Mouse (Mus musculus): ENCODE results near the gene Rab11fip4. TPM values are rescaled to one million over a fixed set of nuclear protein-coding genes. Genes with fewer than 3 reads are reported as not detected.

The Rab11fip4 gene
- total RNA-seq, 1 experiment, result 13.6 TPM

DNA sequence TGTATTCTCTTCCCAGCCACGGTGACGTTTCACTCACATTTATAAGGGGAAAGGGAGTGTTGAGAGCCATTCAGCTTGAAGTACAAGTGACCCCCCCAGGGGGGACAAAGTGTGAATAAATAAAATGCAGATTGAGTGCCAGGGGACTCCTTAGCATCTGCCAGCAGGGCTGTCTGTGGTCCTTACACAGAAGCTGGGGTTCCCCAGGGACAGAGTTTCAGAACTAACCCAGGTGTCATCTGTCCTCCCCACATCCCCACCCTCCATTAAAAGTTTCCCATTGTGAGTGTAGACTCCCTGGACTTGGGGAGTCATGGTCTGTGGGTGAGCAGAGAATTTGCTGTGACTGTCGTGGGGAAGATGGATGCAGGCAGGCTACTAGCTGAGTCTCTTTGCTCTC lies 90.8 kb downstream of the Rab11fip4 start:
- no peaks in the 10 kb centered on the region for H3K9me3 ChIP-seq (ENCODE audit: control insufficient read depth, insufficient read depth, low read depth, low read length)
- H3K4me3 ChIP-seq (ENCODE audit: insufficient read depth in 1 of 2, low read depth in 1 of 2, low read length in 2 of 2, poor library complexity in 1 of 2, severe bottlenecking in 1 of 2), result no peak overlapping the region
- in situ Hi-C loops (cut with MboI; ENCODE audit: low sequenced_read_pairs in 2 of 2, unreplicated experiment in 2 of 2), result loop anchor here in 1 of 2 experiments (10.0 kb wide), 1 partner anchor 97 kb away; no protein-coding TSS in a partner anchor
- H3K36me3 ChIP-seq (ENCODE audit: control insufficient read depth, insufficient read depth, low read length, poor library complexity, severe bottlenecking), result peaks cover 6% of the 10 kb centered on the region; the same call in 1 of the 2 replicates
- H3K4me1 ChIP-seq (ENCODE audit: control insufficient read depth in 2 of 2, insufficient read depth in 2 of 2, low read length in 2 of 2, poor library complexity in 1 of 2), result peaks cover 0 to 6% of the 10 kb centered on the region in 2 experiments; a peak in 1 of 4 replicates
- no peak overlapping the region for H3K9ac ChIP-seq (ENCODE audit: insufficient read depth, low read depth, low read length, poor library complexity, severe bottlenecking)
- DNase-seq (ENCODE audit: low read depth, low spot score), result no peak
- TF ChIP-seq HCFC1 (IDR thresholded peaks at IDR 0.05; ENCODE audit: borderline replicate concordance, insufficient read depth, low read length), result no peak
- TF ChIP-seq CHD2 (IDR thresholded peaks at IDR 0.05; ENCODE audit: low read depth, low read length), result no peak
- no peak for TF ChIP-seq MAFK (IDR thresholded peaks at IDR 0.05; ENCODE audit: insufficient read depth, low read depth, low read length)
- TF ChIP-seq ZC3H11A (IDR thresholded peaks at IDR 0.05; ENCODE audit: borderline replicate concordance, low read depth, low read length), result no peak
- no peak for TF ChIP-seq ZNF384 (IDR thresholded peaks at IDR 0.05; ENCODE audit: low read depth, low read length)
- H3K27ac ChIP-seq (ENCODE audit: insufficient read depth, low read depth, low read length, poor library complexity, severe bottlenecking), result no peak overlapping the region

DNA sequence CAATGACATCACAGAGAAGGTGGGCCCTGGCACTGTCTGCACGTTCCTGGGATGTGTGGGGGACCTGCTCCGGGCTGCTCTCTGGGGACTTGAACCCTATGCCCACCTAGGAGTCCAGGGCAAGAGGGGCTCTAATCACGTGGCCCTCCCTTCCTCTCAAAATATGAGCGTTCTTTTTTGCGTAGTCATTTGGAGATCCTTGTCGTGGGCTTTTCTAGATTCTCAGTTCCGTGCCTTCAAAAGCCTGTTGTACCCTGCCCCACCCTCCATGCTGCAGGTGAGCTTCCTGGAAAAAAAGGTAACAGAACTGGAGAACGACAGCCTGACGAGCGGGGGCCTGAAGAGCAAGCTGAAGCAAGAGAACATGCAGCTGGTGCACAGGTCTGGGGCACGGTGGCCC lies 94.1 kb downstream of the Rab11fip4 start:
- no peak overlapping the region for H3K9ac ChIP-seq (ENCODE audit: insufficient read depth, low read depth, low read length, poor library complexity, severe bottlenecking)
- peaks cover 10% of the 10 kb centered on the region; the same call in 1 of the 2 replicates for H3K36me3 ChIP-seq (ENCODE audit: control insufficient read depth, insufficient read depth, low read length, poor library complexity, severe bottlenecking)
- no peak for TF ChIP-seq ZNF384 (IDR thresholded peaks at IDR 0.05; ENCODE audit: low read depth, low read length)
- TF ChIP-seq ZC3H11A (IDR thresholded peaks at IDR 0.05; ENCODE audit: borderline replicate concordance, low read depth, low read length), result no peak
- TF ChIP-seq HCFC1 (IDR thresholded peaks at IDR 0.05; ENCODE audit: borderline replicate concordance, insufficient read depth, low read length), result no peak
- TF ChIP-seq CHD2 (IDR thresholded peaks at IDR 0.05; ENCODE audit: low read depth, low read length), result no peak
- TF ChIP-seq MAFK (IDR thresholded peaks at IDR 0.05; ENCODE audit: insufficient read depth, low read depth, low read length), result no peak
- no peak overlapping the region for H3K4me3 ChIP-seq (ENCODE audit: insufficient read depth in 1 of 2, low read depth in 1 of 2, low read length in 2 of 2, poor library complexity in 1 of 2, severe bottlenecking in 1 of 2)
- no peak for DNase-seq (ENCODE audit: low read depth, low spot score)
- no peak overlapping the region for H3K27ac ChIP-seq (ENCODE audit: insufficient read depth, low read depth, low read length, poor library complexity, severe bottlenecking)
- peaks cover 0 to 2% of the 10 kb centered on the region in 2 experiments; a peak in 1 of 4 replicates for H3K4me1 ChIP-seq (ENCODE audit: control insufficient read depth in 2 of 2, insufficient read depth in 2 of 2, low read length in 2 of 2, poor library complexity in 1 of 2)
- in situ Hi-C loops (cut with MboI; ENCODE audit: low sequenced_read_pairs in 2 of 2, unreplicated experiment in 2 of 2), result loop anchor here (5.0 to 10.0 kb wide), 3 partner anchors 63 to 103 kb away; no protein-coding TSS in a partner anchor
- H3K9me3 ChIP-seq (ENCODE audit: control insufficient read depth, insufficient read depth, low read depth, low read length), result no peaks in the 10 kb centered on the region

DNA sequence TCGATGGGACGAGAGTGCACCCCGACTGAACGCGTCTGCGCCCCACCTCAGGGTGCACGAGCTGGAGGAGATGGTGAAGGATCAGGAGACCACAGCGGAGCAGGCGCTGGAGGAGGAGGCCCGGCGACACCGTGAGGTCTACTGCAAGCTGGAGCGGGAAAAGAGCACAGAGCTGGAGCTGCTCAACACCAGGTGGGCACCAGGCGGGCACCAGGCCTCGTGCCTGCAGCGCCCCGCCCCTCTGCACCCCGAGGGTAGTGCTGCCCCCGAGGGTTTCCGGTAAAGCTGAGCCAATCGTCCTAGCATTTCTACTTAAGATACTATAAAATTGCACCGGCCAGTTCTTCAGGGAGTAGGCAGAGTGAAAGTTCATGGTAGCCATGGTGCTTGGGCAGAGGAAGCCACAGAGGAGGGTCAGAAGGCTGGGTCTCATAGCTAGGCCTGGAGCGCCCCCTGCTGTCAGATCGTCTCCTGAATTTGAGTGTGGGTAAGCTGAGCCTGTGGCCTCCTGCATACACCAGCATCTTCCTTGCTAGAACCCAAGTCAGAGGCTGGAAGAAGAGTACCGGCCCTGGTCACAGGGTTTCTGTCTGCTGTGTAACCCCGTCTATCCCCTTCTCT lies 95.6 kb downstream of the Rab11fip4 start:
- peak; percentile 98 for TF ChIP-seq ZC3H11A (IDR thresholded peaks at IDR 0.05; ENCODE audit: borderline replicate concordance, low read depth, low read length)
- no peak for TF ChIP-seq ZNF384 (IDR thresholded peaks at IDR 0.05; ENCODE audit: low read depth, low read length)
- H3K4me3 ChIP-seq (ENCODE audit: insufficient read depth in 1 of 2, low read depth in 1 of 2, low read length in 2 of 2, poor library complexity in 1 of 2, severe bottlenecking in 1 of 2), result peak overlapping the region; percentile 7 to 47; a peak in 2 of 4 replicates
- no peaks in the 10 kb centered on the region; a peak in 1 of 4 replicates for H3K4me1 ChIP-seq (ENCODE audit: control insufficient read depth in 2 of 2, insufficient read depth in 2 of 2, low read length in 2 of 2, poor library complexity in 1 of 2)
- no peaks in the 10 kb centered on the region for H3K9me3 ChIP-seq (ENCODE audit: control insufficient read depth, insufficient read depth, low read depth, low read length)
- DNase-seq (ENCODE audit: low read depth, low spot score), result peak; percentile 90
- in situ Hi-C loops (cut with MboI; ENCODE audit: low sequenced_read_pairs in 2 of 2, unreplicated experiment in 2 of 2), result loop anchor here (5.0 to 10.0 kb wide), 3 partner anchors 64 to 104 kb away; no protein-coding TSS in a partner anchor
- peaks cover 13% of the 10 kb centered on the region; the same call in 1 of the 2 replicates for H3K36me3 ChIP-seq (ENCODE audit: control insufficient read depth, insufficient read depth, low read length, poor library complexity, severe bottlenecking)
- H3K9ac ChIP-seq (ENCODE audit: insufficient read depth, low read depth, low read length, poor library complexity, severe bottlenecking), result peak overlapping the region; percentile 47; the same call in 1 of the 2 replicates
- no peak overlapping the region for H3K27ac ChIP-seq (ENCODE audit: insufficient read depth, low read depth, low read length, poor library complexity, severe bottlenecking)

DNA sequence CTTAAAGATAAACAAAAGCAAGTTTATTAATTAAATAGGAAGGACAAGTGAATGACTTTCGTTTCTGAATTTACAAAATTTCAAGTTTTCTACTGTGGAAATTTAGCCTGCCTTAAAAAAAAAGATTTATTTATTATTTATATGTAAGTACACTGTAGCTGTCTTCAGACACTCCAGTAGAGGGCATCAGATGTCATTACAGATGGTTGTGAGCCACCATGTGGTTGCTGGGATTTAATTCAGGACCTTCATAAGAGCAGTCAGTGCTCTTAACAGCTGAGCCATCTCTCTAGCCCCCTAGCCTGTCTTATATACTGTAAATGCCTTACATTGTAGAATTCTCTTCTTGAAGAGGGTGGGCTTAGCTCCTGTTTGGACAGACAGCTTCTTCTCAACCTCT lies 98.9 kb downstream of the Rab11fip4 start:
- in situ Hi-C loops (cut with MboI; ENCODE audit: low sequenced_read_pairs in 2 of 2, unreplicated experiment in 2 of 2), result loop anchor here (5.0 to 10.0 kb wide), 3 partner anchors 68 to 108 kb away; no protein-coding TSS in a partner anchor
- TF ChIP-seq ZC3H11A (IDR thresholded peaks at IDR 0.05; ENCODE audit: borderline replicate concordance, low read depth, low read length) (peak; percentile 21; the same call in 1 of the 2 replicates), MAFK (IDR thresholded peaks at IDR 0.05; ENCODE audit: insufficient read depth, low read depth, low read length) (no peak)
- Histone ChIP-seq H3K9me3 (ENCODE audit: control insufficient read depth, insufficient read depth, low read depth, low read length) (no peaks in the 10 kb centered on the region), H3K27ac (ENCODE audit: insufficient read depth, low read depth, low read length, poor library complexity, severe bottlenecking) (no peak overlapping the region), H3K36me3 (ENCODE audit: control insufficient read depth, insufficient read depth, low read length, poor library complexity, severe bottlenecking) (peaks cover 14% of the 10 kb centered on the region; the same call in 1 of the 2 replicates), H3K4me3 (ENCODE audit: insufficient read depth in 1 of 2, low read depth in 1 of 2, low read length in 2 of 2, poor library complexity in 1 of 2, severe bottlenecking in 1 of 2) (no peak overlapping the region), H3K9ac (ENCODE audit: insufficient read depth, low read depth, low read length, poor library complexity, severe bottlenecking) (no peak overlapping the region), H3K4me1 (ENCODE audit: control insufficient read depth in 2 of 2, insufficient read depth in 2 of 2, low read length in 2 of 2, poor library complexity in 1 of 2) (no peaks in the 10 kb centered on the region; a peak in 1 of 4 replicates)
- DNase-seq (ENCODE audit: low read depth, low spot score), result no peak

Data from ES-E14 (cell line).